Mouse (Mus musculus): ENCODE measurements at regions not wholly inside any gene's neighbourhood (a gene's known extent, or its start where the extent isn't known, plus 50 kb on each side); places are given as distances from the start of the nearest gene placed in this dataset.

- peak; percentile 32 to 57 for DNase-seq (ENCODE audit: low spot score in 2 of 2)
These were observed 436.6 kb downstream of the Meis1 start for GRCm38 (mm10) chr11:18581997-18582780.

GRCm38 (mm10) chr11:18581078-18581800 lies 437.5 kb downstream of the Meis1 start:
- peak; percentile 5 to 47 for DNase-seq (ENCODE audit: low spot score in 2 of 2)

DNA sequence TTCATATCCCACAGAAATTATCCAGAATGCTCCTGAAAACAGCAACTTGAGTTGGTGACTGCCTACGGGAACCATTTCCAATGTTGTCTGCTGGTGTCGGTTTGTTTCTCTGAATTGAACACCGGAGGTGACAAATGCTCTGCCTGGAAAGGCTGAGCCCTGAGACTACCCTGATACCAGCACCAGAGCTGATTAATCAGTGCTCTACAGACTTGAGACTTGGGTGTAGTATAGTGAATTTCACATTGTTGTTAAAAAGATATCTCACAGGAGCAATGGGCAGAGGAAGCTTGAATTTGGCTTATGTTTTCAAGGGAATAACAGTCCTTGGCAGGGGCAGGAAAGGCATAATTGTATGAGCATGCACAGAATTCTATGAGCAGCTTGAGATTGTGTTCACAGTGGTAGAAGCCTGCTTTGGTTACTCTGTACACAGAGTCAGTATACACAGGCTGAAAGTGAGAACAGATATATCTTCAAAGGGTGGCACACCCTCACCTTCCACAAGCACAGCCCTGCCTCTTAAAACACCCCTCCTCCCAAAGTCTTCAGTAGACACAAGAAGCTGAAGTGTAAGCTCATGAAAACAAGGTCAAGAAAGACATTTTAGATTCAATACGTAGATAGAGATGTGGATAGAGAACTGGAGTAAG lies 447.1 kb downstream of the Meis1 start:
- no peak for DNase-seq (ENCODE audit: low spot score in 2 of 2)

DNA sequence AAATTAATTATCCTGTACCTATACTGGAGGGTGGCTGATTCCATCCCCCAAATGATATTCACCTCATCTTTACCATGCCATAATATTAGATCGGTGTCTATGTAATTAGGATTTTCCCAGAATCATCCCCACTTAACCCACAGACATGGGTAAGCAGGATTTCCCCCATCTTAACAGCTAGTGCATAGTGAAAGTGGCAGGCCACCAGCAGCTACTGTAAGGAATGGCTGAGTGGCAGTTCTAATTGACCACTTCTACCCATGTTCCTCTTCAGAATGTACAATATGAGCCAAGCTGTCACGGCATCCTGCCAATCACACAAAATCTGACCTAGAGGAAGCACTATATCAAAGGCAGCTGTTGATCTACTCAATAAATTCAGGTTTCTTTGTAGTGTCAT lies 455.8 kb downstream of the Meis1 start:
- no peak for DNase-seq (ENCODE audit: low spot score in 2 of 2)

- DNase-seq (ENCODE audit: low spot score in 2 of 2), result no peak
These were observed 460.1 kb downstream of the Meis1 start for GRCm38 (mm10) chr11:18558665-18559064.

DNA sequence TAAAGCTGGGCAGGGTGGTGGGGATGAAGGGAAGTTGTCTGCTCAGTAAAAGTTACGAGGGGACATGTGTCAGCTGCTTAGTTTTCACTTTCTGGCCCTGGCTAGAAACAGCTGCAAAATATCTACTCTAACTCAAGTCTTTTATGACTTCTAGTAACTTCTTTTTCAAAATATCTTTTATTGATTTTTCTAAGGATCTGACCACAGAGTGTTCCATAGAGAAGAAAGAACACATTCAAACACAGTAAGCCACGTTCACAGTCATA lies 483.3 kb downstream of the Meis1 start:
- DNase-seq (ENCODE audit: low spot score in 2 of 2), result no peak

- peak in 1 of 2 experiments; percentile 14 for DNase-seq (ENCODE audit: low spot score in 2 of 2)
These were observed 483.8 kb downstream of the Meis1 start for GRCm38 (mm10) chr11:18534807-18535591.

DNA sequence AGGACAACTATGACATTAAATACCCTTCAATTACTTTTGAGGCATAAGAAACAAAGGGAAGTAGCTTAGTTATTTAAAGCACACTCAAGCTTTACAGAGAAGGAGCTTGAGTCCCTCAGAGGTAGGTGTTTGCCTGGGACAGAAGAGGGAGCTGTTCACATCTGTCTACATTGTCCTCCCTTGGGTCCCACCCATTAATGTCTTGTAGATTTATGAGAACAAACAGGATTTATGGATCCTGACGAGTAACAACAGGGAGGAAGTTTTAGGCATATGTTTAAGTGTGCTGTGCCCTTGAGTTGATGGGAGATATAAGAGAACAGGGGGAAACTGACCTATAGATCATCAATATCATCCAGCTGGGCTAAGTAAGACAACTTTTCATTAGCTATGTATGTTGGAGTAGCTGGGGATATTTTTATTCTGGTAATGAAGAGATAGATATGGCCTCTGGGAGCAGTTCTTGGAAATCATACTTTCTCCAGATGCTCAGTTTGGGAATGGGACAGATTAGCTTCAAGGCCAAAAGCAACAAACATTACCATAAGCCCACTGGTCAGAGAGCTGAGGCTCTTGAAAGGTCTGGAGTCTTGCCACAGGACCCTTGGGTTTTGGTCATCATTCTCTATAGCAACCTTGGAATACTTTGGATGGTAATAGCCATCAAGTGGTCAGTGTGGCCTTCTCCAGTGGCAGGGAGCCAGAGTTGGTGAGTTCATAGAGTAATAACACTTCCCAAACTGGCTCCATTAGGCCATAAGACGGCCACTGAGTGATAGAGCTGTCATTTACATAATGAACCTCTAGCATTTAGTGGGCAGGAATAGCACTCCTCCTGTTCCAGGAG lies 487.3 kb downstream of the Meis1 start:
- no peak for DNase-seq (ENCODE audit: low spot score in 2 of 2)

- no peak for DNase-seq (ENCODE audit: low spot score in 2 of 2)
These were observed 490.2 kb downstream of the Meis1 start for GRCm38 (mm10) chr11:18528568-18528967.

DNA sequence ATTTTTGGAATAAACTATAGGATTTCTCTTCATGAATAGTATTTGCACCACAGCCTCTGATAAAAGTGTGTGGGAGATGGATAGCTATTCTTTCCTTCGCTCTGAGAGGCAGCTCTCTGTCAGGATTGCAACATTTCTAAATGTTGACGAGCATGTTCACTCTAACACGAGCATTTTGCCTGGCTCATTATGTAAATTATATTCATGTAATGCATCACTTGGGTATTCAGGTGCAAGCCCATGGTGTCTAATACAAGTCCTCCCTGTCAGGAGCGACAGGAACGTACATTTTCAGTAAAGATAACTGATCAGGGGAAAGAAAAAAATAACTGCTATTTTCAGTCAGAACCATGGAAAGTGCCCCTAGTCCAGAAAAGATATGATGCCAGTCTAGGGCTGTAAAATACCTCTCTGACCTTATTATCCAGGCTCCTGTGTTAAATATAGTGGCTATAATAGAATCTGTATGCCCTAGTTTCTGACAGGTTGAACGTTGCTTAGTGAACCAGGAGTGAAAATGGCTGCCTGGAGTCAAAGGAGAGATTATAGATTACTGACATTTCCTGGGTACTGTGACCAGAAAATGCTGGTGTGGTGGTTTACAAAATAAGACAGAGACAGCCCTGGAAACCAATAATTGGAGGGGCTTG lies 523.6 kb downstream of the Meis1 start:
- no peak for DNase-seq (ENCODE audit: low spot score in 2 of 2)

- no peak for DNase-seq (ENCODE audit: low spot score in 2 of 2)
These were observed 524.8 kb downstream of the Meis1 start for GRCm38 (mm10) chr11:18493981-18494380.

DNA sequence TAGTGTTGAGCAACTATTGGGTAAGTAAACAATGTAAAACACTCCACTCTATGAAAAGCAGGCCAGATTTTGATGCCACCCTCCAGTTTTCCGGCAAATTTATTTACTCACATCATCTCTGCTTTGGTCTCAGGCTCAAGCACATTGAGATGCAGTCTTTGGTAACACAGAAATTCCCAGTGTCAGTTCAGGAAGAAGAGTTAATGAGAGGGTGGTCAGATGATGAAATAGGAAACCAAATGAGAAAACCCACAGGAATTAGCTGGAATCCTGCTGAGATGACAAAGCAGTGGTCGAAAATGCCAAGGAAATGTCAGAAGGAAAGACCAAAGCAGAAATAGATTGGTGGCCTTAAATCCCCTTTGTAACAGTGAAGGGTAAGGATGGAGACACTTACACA lies 525.7 kb downstream of the Meis1 start:
- no peak for DNase-seq (ENCODE audit: low spot score in 2 of 2)

GRCm38 (mm10) chr11:18489517-18490256 lies 529.1 kb downstream of the Meis1 start:
- no peak for DNase-seq (ENCODE audit: low spot score in 2 of 2)

- no peak for DNase-seq (ENCODE audit: low spot score in 2 of 2)
These were observed 525.2 kb upstream of the Etaa1 start for GRCm38 (mm10) chr11:18478841-18479240.

DNA sequence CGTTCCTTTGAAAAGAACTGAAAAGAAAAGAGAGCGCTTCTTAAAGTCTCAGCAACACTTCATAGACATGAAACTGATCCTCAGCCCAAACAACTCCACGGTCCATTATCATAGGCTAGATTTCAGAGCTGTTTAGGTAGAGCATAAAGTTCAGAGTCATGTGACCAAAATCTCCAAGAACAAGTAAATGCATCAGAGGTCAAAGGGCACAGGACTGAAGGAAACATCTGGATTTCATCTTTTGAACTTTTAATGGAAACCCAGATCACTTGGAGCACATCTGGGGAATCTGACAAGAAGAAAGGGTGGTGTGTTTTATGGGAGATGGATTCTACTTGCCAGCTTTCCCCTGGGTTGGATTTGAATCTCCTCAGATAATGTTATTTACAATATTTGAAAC lies 497.6 kb upstream of the Etaa1 start:
- DNase-seq (ENCODE audit: low spot score in 2 of 2), result no peak

DNA sequence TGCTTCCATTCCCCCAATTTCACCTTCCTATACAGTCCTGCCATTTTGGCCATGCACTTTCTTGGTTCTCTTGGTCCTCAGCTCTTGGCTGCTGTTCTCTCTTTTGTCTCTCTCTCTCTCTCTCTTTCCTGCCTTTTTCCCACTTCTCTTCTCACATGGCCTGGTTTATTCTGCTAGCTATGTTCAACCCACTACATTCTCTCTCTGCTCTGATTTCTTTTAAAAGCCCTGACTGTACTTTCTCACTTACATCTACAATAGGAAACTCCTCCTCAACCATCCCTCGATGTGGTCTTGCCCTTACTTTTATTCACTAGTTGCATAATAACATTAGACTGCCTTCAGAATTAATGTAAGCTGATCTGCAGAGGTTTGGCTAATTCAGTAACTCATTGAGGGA lies 495.2 kb upstream of the Etaa1 start:
- DNase-seq (ENCODE audit: low spot score in 2 of 2), result no peak

DNA sequence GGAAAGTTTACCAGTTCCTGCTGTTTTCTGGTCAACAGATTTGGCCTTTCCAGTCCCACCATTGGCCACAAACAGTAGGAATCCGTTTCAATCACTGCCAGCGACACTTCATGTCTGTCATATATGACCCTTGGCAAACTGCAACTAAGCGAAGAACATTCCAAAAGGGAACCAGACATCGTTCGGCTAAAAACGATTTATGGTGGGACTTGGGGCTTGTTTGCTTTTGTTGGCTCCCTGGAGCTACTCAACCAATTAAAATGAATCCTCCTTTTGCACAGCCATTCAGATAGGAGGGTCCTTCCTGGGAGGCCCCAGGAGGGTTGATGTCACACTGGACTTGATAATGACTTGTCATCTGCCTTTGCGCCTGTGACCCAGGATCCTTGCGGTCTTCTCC lies 490.9 kb upstream of the Etaa1 start:
- DNase-seq (ENCODE audit: low spot score in 2 of 2), result no peak

DNA sequence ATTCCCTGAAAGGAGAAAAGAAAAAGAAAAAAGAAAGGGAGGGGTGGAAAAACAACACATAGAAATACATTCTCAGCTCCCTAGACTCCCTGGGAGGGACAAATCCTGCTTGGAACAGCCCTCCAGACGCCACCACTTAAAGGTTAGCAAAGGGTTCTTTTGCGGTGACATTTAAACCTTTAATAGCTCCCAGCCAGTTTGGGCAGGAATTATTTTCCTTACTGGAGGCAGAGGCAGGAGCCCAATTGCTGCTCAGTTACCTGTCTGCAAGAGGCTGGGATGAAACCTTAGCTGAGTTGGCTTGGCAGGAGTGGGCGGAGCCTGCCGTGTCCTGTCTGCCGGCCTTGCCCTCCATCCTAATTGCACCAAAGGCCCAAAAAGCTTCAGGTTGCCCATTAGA lies 490.4 kb upstream of the Etaa1 start:
- no peak for DNase-seq (ENCODE audit: low spot score in 2 of 2)

- no peak for DNase-seq (ENCODE audit: low spot score in 2 of 2)
These were observed 489.5 kb upstream of the Etaa1 start for GRCm38 (mm10) chr11:18443156-18443555.
